Mouse (Mus musculus): ENCODE results near the gene Gpat3.

The Gpat3 gene

GRCm38 (mm10) chr5:100916416-100916815 lies 70.9 kb downstream of the Gpat3 start:
- DNase-seq (ENCODE audit: low spot score): no peak

DNA sequence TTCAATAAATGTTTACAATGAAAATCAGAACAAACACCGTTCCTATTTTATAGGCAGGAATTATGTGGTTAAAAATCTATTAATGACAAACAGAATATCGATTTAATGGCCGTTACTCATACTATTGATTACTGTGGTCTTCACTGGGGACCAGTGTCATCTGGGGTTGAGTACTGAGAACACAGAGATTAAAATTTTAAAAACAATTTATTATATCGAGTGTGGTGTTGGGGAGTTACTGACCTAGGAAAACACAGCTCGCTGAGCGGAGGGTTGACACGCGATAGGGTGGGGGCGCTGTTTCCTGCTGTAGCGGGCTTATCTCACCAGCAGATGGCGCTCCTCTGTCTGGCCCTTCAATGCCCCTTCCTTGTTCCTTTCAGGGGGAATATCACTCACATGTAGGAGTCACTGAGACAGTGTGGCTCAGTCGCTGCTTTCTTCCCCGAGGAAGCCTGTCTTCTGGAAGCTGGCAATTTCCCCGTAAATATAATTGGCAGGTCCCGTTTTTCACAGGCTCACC lies 71.8 kb downstream of the Gpat3 start:
- peak; percentile 65 for DNase-seq (ENCODE audit: low spot score)

DNA sequence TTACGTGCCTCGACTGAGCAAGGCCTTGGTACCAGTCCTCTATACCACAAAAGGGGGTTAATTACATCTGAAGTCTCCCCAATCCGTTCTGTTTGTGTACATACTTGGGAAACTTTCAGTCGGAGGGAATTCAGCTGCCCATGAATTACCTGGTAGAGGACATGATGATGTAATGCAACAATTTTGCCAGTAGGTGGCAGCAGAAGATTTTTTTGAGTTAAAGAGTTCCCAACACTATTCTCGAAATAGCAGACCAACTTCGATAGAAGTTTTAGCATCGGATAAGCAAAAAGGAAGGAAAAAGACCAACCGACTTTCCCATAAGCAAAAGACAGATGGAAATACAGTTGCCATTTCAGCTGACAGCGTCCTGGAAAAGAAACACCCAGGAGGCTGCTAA lies 73.6 kb downstream of the Gpat3 start:
- no peak for DNase-seq (ENCODE audit: low spot score)

- DNase-seq (ENCODE audit: low spot score): no peak
Observed at GRCm38 (mm10) chr5:100929698-100930097, 84.2 kb downstream of the Gpat3 start.

GRCm38 (mm10) chr5:100943716-100944115 lies 98.2 kb downstream of the Gpat3 start:
- no peak for DNase-seq (ENCODE audit: low spot score)

DNA sequence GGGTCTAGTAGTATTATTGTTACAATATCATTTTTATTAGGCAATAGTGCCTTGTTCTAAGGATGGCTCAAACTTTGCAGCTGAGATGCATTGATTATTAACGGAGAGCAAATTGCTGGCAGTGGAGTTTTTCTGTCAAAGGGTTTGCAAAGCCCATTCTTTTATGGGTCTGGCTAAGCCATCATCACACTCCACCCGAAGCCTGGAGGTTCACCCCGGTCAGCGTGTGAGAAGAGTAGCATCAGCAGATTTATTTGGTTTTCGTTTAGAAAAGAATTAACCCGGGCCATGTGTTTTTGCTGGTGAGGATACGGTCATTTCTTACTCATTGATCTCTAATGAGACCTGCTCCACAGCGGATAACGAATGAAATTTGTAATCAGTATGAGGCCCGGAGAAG lies 99.8 kb downstream of the Gpat3 start:
- no peak for DNase-seq (ENCODE audit: low spot score)

All from ovary, postnatal 36 days (tissue).